Mouse (Mus musculus): ENCODE results near the gene Crybb1.

DNA sequence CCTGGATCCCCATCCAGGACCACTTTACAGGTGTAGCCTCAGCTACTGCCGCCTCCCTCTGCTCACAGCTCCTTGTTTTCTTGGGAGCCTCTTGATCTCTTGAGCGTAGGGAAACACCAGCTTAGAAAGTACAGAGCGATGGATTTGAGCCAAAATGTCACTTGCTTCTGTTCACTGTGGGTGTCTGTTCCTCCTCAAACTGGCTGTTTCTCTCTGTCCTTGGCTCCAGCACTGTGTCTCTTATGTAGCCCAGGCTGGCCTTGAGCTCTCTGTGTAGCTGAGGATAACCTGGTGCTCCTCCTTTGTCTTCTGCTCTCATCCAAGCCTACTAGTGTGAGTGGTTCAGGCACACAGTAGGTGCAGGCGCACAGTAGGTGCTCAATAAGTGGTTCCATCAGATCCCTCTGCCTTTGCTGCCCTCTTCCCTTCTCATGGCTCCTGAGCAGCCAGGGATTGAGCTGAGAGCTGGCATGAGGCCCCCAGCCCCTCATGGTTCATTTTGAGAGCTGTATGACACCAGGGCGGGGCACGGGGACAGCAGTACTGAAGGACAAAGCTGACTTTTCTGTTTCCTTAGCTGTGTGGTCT lies 45.2 kb downstream of the Crybb1 start:
- TF ChIP-seq CTCF (IDR thresholded peaks at IDR 0.05; ENCODE audit: low read depth), result no peak
- no peak for TF ChIP-seq EP300 (optimal IDR thresholded peaks at IDR 0.05)
